Mouse (Mus musculus): Measurements from ENCODE around the gene Retreg1. TPM values are rescaled to one million over a fixed set of nuclear protein-coding genes. Genes with fewer than 3 reads are reported as not detected.

Gene Retreg1
- polyA plus RNA-seq, 1 experiment from 2014 or later = 2.9 TPM

- Histone ChIP-seq H3K9ac (ENCODE audit: low read length) (no peak overlapping the region), H3K4me1 (ENCODE audit: control insufficient read depth, insufficient read depth, low read length) (no peaks in the 10 kb centered on the region), H3K36me3 (ENCODE audit: control insufficient read depth, insufficient read depth, low read length) (no peaks in the 10 kb centered on the region), H3K9me3 (ENCODE audit: control insufficient read depth, low read length) (no peaks in the 10 kb centered on the region), H3K27ac (replicated peaks; ENCODE audit: low read depth, low read length) (no peak overlapping the region), H3K27me3 (ENCODE audit: control insufficient read depth, insufficient read depth, low read length) (no peaks in the 10 kb centered on the region), H3K4me2 (ENCODE audit: low read depth, severe bottlenecking) (no peak overlapping the region), H3K4me3 (ENCODE audit: low read depth, low read length) (no peak overlapping the region)
- 94% methylated on average over 6 of the region's 6 CpGs for WGBS
- DNase-seq (ENCODE audit: low spot score) (no peak), ATAC-seq (ENCODE audit: insufficient number of reproducible peaks, low FRiP score, low TSS enrichment, low read depth) (no peak)
These were observed 77.9 kb downstream of the Retreg1 start for GRCm38 (mm10) chr15:25920886-25921285.

- no peaks in the 10 kb centered on the region for H3K36me3 ChIP-seq (ENCODE audit: control insufficient read depth, insufficient read depth, low read length)
- H3K9ac ChIP-seq (ENCODE audit: low read length) = no peak overlapping the region
- no peak overlapping the region for H3K4me2 ChIP-seq (ENCODE audit: low read depth, severe bottlenecking)
- ATAC-seq (ENCODE audit: insufficient number of reproducible peaks, low FRiP score, low TSS enrichment, low read depth) (no peak), DNase-seq (ENCODE audit: low spot score) (no peak)
- H3K27ac ChIP-seq (replicated peaks; ENCODE audit: low read depth, low read length) = no peak overlapping the region
- no peaks in the 10 kb centered on the region for H3K27me3 ChIP-seq (ENCODE audit: control insufficient read depth, insufficient read depth, low read length)
- WGBS = 84% methylated on average over 2 of the region's 2 CpGs
- H3K4me3 ChIP-seq (ENCODE audit: low read depth, low read length) = no peak overlapping the region
- no peaks in the 10 kb centered on the region for H3K4me1 ChIP-seq (ENCODE audit: control insufficient read depth, insufficient read depth, low read length)
- H3K9me3 ChIP-seq (ENCODE audit: control insufficient read depth, low read length) = no peaks in the 10 kb centered on the region
These were observed 79.0 kb downstream of the Retreg1 start for GRCm38 (mm10) chr15:25922007-25922406.

- no peak for ATAC-seq (ENCODE audit: insufficient number of reproducible peaks, low FRiP score, low TSS enrichment, low read depth)
These were observed 80.9 kb downstream of the Retreg1 start for GRCm38 (mm10) chr15:25923916-25924315.

GRCm38 (mm10) chr15:25926171-25926570 lies 83.2 kb downstream of the Retreg1 start:
- H3K4me3 ChIP-seq (ENCODE audit: low read depth, low read length) = no peak overlapping the region
- no peak overlapping the region for H3K4me2 ChIP-seq (ENCODE audit: low read depth, severe bottlenecking)
- DNase-seq (ENCODE audit: low spot score) (no peak), ATAC-seq (ENCODE audit: insufficient number of reproducible peaks, low FRiP score, low TSS enrichment, low read depth) (no peak)
- no peak overlapping the region for H3K9ac ChIP-seq (ENCODE audit: low read length)
- no peaks in the 10 kb centered on the region for H3K27me3 ChIP-seq (ENCODE audit: control insufficient read depth, insufficient read depth, low read length)
- 0 out of 2 replicates have a peak, but pooled peaks cover 4% of the 10 kb centered on the region for H3K4me1 ChIP-seq (ENCODE audit: control insufficient read depth, insufficient read depth, low read length)
- H3K9me3 ChIP-seq (ENCODE audit: control insufficient read depth, low read length) = no peaks in the 10 kb centered on the region
- no peak overlapping the region for H3K27ac ChIP-seq (replicated peaks; ENCODE audit: low read depth, low read length)
- 91% methylated on average over 4 of the region's 4 CpGs for WGBS
- H3K36me3 ChIP-seq (ENCODE audit: control insufficient read depth, insufficient read depth, low read length) = no peaks in the 10 kb centered on the region

More at GRCm38 (mm10) chr15:25923916-25924315, 80.9 kb downstream of the Retreg1 start:
- no peak for DNase-seq (ENCODE audit: low spot score)
- Histone ChIP-seq H3K9ac (ENCODE audit: low read length) (no peak overlapping the region), H3K4me1 (ENCODE audit: control insufficient read depth, insufficient read depth, low read length) (no peaks in the 10 kb centered on the region), H3K27me3 (ENCODE audit: control insufficient read depth, insufficient read depth, low read length) (no peaks in the 10 kb centered on the region), H3K9me3 (ENCODE audit: control insufficient read depth, low read length) (no peaks in the 10 kb centered on the region), H3K4me3 (ENCODE audit: low read depth, low read length) (no peak overlapping the region), H3K4me2 (ENCODE audit: low read depth, severe bottlenecking) (no peak overlapping the region), H3K36me3 (ENCODE audit: control insufficient read depth, insufficient read depth, low read length) (no peaks in the 10 kb centered on the region), H3K27ac (replicated peaks; ENCODE audit: low read depth, low read length) (no peak overlapping the region)
- WGBS = 86% methylated on average over 8 of the region's 8 CpGs

- Histone ChIP-seq H3K27ac (replicated peaks; ENCODE audit: low read depth, low read length) (no peak overlapping the region), H3K4me2 (ENCODE audit: low read depth, severe bottlenecking) (no peak overlapping the region), H3K4me3 (ENCODE audit: low read depth, low read length) (no peak overlapping the region), H3K36me3 (ENCODE audit: control insufficient read depth, insufficient read depth, low read length) (no peaks in the 10 kb centered on the region), H3K9me3 (ENCODE audit: control insufficient read depth, low read length) (no peaks in the 10 kb centered on the region), H3K9ac (ENCODE audit: low read length) (no peak overlapping the region), H3K4me1 (ENCODE audit: control insufficient read depth, insufficient read depth, low read length) (0 out of 2 replicates have a peak, but pooled peaks cover 4% of the 10 kb centered on the region), H3K27me3 (ENCODE audit: control insufficient read depth, insufficient read depth, low read length) (no peaks in the 10 kb centered on the region)
- ATAC-seq (ENCODE audit: insufficient number of reproducible peaks, low FRiP score, low TSS enrichment, low read depth) (no peak), DNase-seq (ENCODE audit: low spot score) (no peak)
- 93% methylated on average over 14 of the region's 14 CpGs for WGBS
These were observed 84.1 kb downstream of the Retreg1 start for GRCm38 (mm10) chr15:25927106-25927505.

- ATAC-seq (ENCODE audit: insufficient number of reproducible peaks, low FRiP score, low TSS enrichment, low read depth) (no peak), DNase-seq (ENCODE audit: low spot score) (no peak)
- no peaks in the 10 kb centered on the region for H3K9me3 ChIP-seq (ENCODE audit: control insufficient read depth, low read length)
- WGBS = 91% methylated on average over 8 of the region's 8 CpGs
- no peaks in the 10 kb centered on the region for H3K27me3 ChIP-seq (ENCODE audit: control insufficient read depth, insufficient read depth, low read length)
- no peaks in the 10 kb centered on the region for H3K36me3 ChIP-seq (ENCODE audit: control insufficient read depth, insufficient read depth, low read length)
- no peak overlapping the region for H3K9ac ChIP-seq (ENCODE audit: low read length)
- 0 out of 2 replicates have a peak, but pooled peaks cover 4% of the 10 kb centered on the region for H3K4me1 ChIP-seq (ENCODE audit: control insufficient read depth, insufficient read depth, low read length)
- H3K4me2 ChIP-seq (ENCODE audit: low read depth, severe bottlenecking) = no peak overlapping the region
- H3K4me3 ChIP-seq (ENCODE audit: low read depth, low read length) = no peak overlapping the region
- no peak overlapping the region for H3K27ac ChIP-seq (replicated peaks; ENCODE audit: low read depth, low read length)
These were observed 85.0 kb downstream of the Retreg1 start for GRCm38 (mm10) chr15:25928001-25928400.

- H3K27ac ChIP-seq (replicated peaks; ENCODE audit: low read depth, low read length) = no peak overlapping the region
- DNase-seq (ENCODE audit: low spot score) (no peak), ATAC-seq (ENCODE audit: insufficient number of reproducible peaks, low FRiP score, low TSS enrichment, low read depth) (no peak)
- 0 out of 2 replicates have a peak, but pooled peaks cover 4% of the 10 kb centered on the region for H3K4me1 ChIP-seq (ENCODE audit: control insufficient read depth, insufficient read depth, low read length)
- WGBS = 71% methylated on average over 5 of the region's 5 CpGs
- H3K36me3 ChIP-seq (ENCODE audit: control insufficient read depth, insufficient read depth, low read length) = no peaks in the 10 kb centered on the region
- H3K9ac ChIP-seq (ENCODE audit: low read length) = no peak overlapping the region
- no peaks in the 10 kb centered on the region for H3K27me3 ChIP-seq (ENCODE audit: control insufficient read depth, insufficient read depth, low read length)
- H3K9me3 ChIP-seq (ENCODE audit: control insufficient read depth, low read length) = no peaks in the 10 kb centered on the region
- no peak overlapping the region for H3K4me3 ChIP-seq (ENCODE audit: low read depth, low read length)
- no peak overlapping the region for H3K4me2 ChIP-seq (ENCODE audit: low read depth, severe bottlenecking)
These were observed 85.9 kb downstream of the Retreg1 start for GRCm38 (mm10) chr15:25928831-25929230.

GRCm38 (mm10) chr15:25929518-25929917 lies 86.5 kb downstream of the Retreg1 start:
- no peak for ATAC-seq (ENCODE audit: insufficient number of reproducible peaks, low FRiP score, low TSS enrichment, low read depth)
- no peak overlapping the region for H3K27ac ChIP-seq (replicated peaks; ENCODE audit: low read depth, low read length)
- no peaks in the 10 kb centered on the region for H3K36me3 ChIP-seq (ENCODE audit: control insufficient read depth, insufficient read depth, low read length)
- no peaks in the 10 kb centered on the region for H3K9me3 ChIP-seq (ENCODE audit: control insufficient read depth, low read length)
- no peak overlapping the region for H3K9ac ChIP-seq (ENCODE audit: low read length)
- H3K4me2 ChIP-seq (ENCODE audit: low read depth, severe bottlenecking) = no peak overlapping the region
- H3K4me3 ChIP-seq (ENCODE audit: low read depth, low read length) = no peak overlapping the region
- H3K27me3 ChIP-seq (ENCODE audit: control insufficient read depth, insufficient read depth, low read length) = no peaks in the 10 kb centered on the region
- H3K4me1 ChIP-seq (ENCODE audit: control insufficient read depth, insufficient read depth, low read length) = 0 out of 2 replicates have a peak, but pooled peaks cover 4% of the 10 kb centered on the region
- DNase-seq (ENCODE audit: low spot score) = no peak
- 33% methylated on average over 11 of the region's 11 CpGs for WGBS

- Histone ChIP-seq H3K27ac (replicated peaks; ENCODE audit: low read depth, low read length) (no peak overlapping the region), H3K4me3 (ENCODE audit: low read depth, low read length) (no peak overlapping the region), H3K27me3 (ENCODE audit: control insufficient read depth, insufficient read depth, low read length) (no peaks in the 10 kb centered on the region), H3K4me1 (ENCODE audit: control insufficient read depth, insufficient read depth, low read length) (0 out of 2 replicates have a peak, but pooled peaks cover 4% of the 10 kb centered on the region), H3K9ac (ENCODE audit: low read length) (no peak overlapping the region), H3K36me3 (ENCODE audit: control insufficient read depth, insufficient read depth, low read length) (no peaks in the 10 kb centered on the region), H3K4me2 (ENCODE audit: low read depth, severe bottlenecking) (no peak overlapping the region), H3K9me3 (ENCODE audit: control insufficient read depth, low read length) (no peaks in the 10 kb centered on the region)
- 87% methylated on average over 10 of the region's 10 CpGs for WGBS
- ATAC-seq (ENCODE audit: insufficient number of reproducible peaks, low FRiP score, low TSS enrichment, low read depth) (no peak), DNase-seq (ENCODE audit: low spot score) (no peak)
These were observed 87.0 kb downstream of the Retreg1 start for GRCm38 (mm10) chr15:25929936-25930335.

Measured in limb, embryonic 11.5 days (tissue).